8 mouse cellular contexts compared by ENCODE assay signal in the genomic region with DNA sequence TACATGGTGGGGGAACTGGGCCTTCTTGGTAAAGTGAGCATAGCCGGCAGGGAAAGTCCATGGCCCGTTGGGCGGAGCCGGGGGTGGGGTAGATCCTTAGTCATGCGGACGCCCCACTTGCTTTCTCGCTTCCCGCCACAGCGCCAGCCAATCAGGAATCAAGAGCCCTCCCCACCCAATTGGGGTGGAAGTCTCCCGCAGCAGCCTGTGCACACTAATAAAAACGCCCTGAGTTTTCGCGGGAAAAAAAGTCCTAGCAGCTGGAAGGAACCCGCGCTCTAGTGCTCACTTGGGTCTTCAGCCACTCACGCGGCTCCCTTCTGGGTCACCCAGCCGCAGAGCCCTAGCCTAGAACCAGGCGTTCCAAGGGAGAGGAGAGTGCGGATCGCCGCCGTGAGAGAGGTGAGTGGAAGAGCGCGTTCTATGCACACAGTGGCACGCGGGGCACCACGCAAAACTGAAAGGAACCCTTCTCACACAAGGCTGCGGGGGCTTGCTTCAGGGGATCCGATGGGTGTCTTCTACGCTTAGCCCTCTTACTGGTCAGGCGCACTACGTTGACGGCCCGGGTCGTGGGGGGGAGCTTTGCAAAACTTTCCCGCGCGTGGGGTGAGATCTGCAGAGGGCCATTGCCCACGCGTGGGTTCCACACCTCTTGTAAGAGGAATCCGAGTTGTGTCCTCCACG. TPM values are rescaled to one million over a fixed set of nuclear protein-coding genes. Genes with fewer than 3 reads are reported as not detected.
A peak's percentile ranks its signal among the peaks of the same experiment; 100 is the strongest.
DNase-seq lines count a peak whose midpoint lies in the region; ATAC-seq lines count a peak whose summit lies in the region.

TSS of gene Uhrf1 (plus strand) at position 162 of the 687 bp plus-strand sequence.

- peak within 1 kb of the TSS; percentile 100 for H3K4me2 ChIP-seq in embryonic facial prominence, embryonic 14.5 days (ENCODE audit: low read depth, low read length)
- H3K4me2 ChIP-seq in heart, embryonic 15.5 days, result peak within 1 kb of the TSS; percentile 100

- WGBS in embryonic facial prominence, embryonic 14.5 days, result 0% methylated on average over 39 of the region's 43 CpGs
- WGBS in heart, embryonic 15.5 days, result under 1% methylated on average over 43 of the region's 43 CpGs

- H3K27ac ChIP-seq in embryonic facial prominence, embryonic 14.5 days (replicated peaks; ENCODE audit: low read depth, low read length), result peak within 1 kb of the TSS; percentile 88
- H3K27ac ChIP-seq in heart, embryonic 15.5 days, result peak within 1 kb of the TSS; percentile 84

- H3K4me1 ChIP-seq in embryonic facial prominence, embryonic 14.5 days (ENCODE audit: control insufficient read depth, insufficient read depth, low read length), result peaks cover 23% of the 10 kb centered on the region
- peaks cover 43% of the 10 kb centered on the region for H3K4me1 ChIP-seq in heart, embryonic 15.5 days (replicated peaks)

- peak; percentile 84 for ATAC-seq in embryonic facial prominence, embryonic 14.5 days (ENCODE audit: low read depth)
- ATAC-seq in heart, embryonic 15.5 days (replicated peaks; ENCODE audit: insufficient number of reproducible peaks, insufficient read depth, low FRiP score, low read depth), result peak; percentile 75
- ATAC-seq in megakaryocyte, adult 5-6 weeks (ENCODE audit: poor library complexity, severe bottlenecking), result peak; percentile 69

- no peaks in the 10 kb centered on the region for H3K9me3 ChIP-seq in embryonic facial prominence, embryonic 14.5 days (ENCODE audit: control insufficient read depth, low read length)
- H3K9me3 ChIP-seq in heart, embryonic 15.5 days (replicated peaks), result no peaks in the 10 kb centered on the region

- H3K9ac ChIP-seq in embryonic facial prominence, embryonic 14.5 days (ENCODE audit: low read depth, low read length), result peak within 1 kb of the TSS; percentile 84
- peak within 1 kb of the TSS; percentile 70 for H3K9ac ChIP-seq in heart, embryonic 15.5 days

- DNase-seq in A20 (ENCODE audit: low read depth, low spot score), result peak; percentile 96
- peak; percentile 51 for DNase-seq in T-cell, adult 2 months (ENCODE audit: low spot score)
- peak; percentile 97 for DNase-seq in embryonic facial prominence, embryonic 14.5 days (ENCODE audit: low spot score)
- DNase-seq in kidney, postnatal 10 days, result peak; percentile 91
- DNase-seq in spleen, adult 12 weeks (ENCODE audit: low spot score), result peak; percentile 74
- DNase-seq in layer of hippocampus, adult 11-12 months (ENCODE audit: low spot score), result no peak

- no peaks in the 10 kb centered on the region for H3K27me3 ChIP-seq in embryonic facial prominence, embryonic 14.5 days (replicated peaks; ENCODE audit: control insufficient read depth, insufficient read depth, low read length)
- H3K27me3 ChIP-seq in heart, embryonic 15.5 days, result no peaks in the 10 kb centered on the region

- H3K36me3 ChIP-seq in embryonic facial prominence, embryonic 14.5 days (ENCODE audit: control insufficient read depth, insufficient read depth, low read length), result peaks cover 26% of the 10 kb centered on the region; the same call in 1 of the 2 replicates
- H3K36me3 ChIP-seq in heart, embryonic 15.5 days, result peaks cover 3% of the 10 kb centered on the region; the same call in 1 of the 2 replicates

- peak within 1 kb of the TSS; percentile 76 for H3K4me3 ChIP-seq in embryonic facial prominence, embryonic 14.5 days (ENCODE audit: low read depth, low read length)
- H3K4me3 ChIP-seq in heart, embryonic 15.5 days, result peak within 1 kb of the TSS; percentile 86

RNA-seq across cellular contexts. Expression of gene Uhrf1, which starts in this region (rescaled TPM):
- 74.8 and 90.9 TPM in 2 replicates for polyA plus RNA-seq in embryonic facial prominence, embryonic 14.5 days (2014; fragmentation: Nextera tagmentation; extraction: Ambion mirVana)
- polyA plus RNA-seq in heart, embryonic 15.5 days (2015; fragmentation: Nextera tagmentation; extraction: Ambion mirVana), result 51.3 and 83.9 TPM in 2 replicates
- total RNA-seq in megakaryocyte, adult 5-6 weeks (2015), result 39.3 and 52.3 TPM in 2 replicates
- 83.7 and 101 TPM in 2 replicates for total RNA-seq in megakaryocyte, adult 5-6 weeks (2017)
